Mouse (Mus musculus) embryo, embryonic 11 days (tissue): ENCODE measurements at regions not wholly inside any gene's neighbourhood (a gene's known extent, or its start where the extent isn't known, plus 50 kb on each side); places are given as distances from the start of the nearest gene placed in this dataset.

Experiments used
- DNase-seq: peaks from one replicate; pipeline ENCODE4 v3.0.0-alpha.2; 2015

DNA sequence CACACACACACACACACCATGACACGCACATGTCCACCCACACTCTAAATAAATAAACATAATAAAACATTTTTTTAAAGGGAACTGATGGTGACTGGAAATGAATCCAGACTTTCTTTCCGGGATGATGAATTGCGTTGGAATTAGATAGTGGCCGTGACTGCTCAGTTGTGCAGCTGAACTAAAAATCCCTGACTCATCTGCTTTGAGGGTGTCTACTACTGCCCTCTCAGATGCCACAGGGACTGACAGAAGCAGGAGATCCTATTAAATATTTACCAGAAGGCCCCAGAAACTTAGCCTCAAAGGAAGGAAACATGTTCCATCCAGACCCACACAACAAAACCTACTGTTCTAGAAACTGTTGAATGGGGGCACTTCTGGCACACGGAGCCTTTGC, 65.7 kb downstream of the Polr2m start:
- no peak for DNase-seq

DNA sequence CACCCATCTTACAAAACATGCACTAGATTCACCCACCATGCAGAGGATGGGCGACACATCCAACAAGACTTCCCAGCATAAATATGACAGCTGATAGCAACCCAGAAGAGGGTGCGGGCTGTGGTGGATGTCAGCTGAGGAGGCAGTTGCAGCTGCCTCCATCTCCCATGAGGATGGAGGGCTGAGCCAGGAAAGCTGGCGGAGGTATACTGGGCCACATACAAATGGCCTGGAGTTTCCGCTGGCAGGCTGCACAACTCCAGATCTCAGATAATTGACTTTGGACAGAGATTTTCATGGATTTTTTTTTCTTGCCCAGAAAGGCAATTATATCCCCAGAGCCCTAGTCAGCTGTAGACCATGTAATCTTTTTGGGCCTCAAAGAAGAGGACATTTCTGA, 67.2 kb downstream of the Polr2m start:
- no peak for DNase-seq

DNA sequence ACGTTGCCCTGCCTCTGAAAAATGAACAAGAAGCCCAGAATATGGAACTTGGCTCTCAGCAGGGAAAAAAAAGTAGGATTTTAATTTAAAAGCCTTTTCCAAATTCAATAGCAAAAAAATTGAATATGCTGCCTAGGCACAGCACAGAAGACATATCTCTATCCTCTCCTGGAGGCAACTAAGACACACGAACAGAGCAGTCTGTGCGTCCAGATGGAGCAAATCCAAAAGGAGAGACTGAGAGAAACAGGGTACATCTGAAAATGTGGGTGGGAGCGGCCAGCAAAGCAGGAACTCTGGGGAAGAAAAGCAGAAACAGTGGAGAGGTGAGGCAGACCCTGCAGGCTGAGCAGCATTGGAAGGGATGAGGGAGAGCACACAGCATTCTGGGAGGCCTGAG, 68.5 kb downstream of the Polr2m start:
- DNase-seq = no peak

DNA sequence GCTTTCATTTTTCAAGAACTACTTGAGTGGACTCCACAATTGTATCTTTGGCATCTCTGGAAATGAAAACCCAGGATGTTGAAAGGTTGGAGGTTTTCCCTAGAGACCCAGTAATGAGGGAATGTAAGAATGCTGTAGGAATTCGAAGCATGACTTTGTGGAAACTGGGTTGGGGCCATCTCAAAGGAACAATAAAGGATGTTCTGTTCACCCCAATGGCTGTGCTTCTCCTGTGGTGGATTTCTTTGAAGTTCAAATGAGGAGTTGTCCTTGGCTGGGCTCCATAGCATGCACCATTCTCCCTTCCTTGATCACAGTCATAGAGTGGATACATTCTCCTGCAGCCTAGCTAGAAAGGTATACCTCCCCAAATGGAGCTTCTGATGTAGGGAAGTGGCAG, 74.6 kb downstream of the Polr2m start:
- no peak for DNase-seq

DNA sequence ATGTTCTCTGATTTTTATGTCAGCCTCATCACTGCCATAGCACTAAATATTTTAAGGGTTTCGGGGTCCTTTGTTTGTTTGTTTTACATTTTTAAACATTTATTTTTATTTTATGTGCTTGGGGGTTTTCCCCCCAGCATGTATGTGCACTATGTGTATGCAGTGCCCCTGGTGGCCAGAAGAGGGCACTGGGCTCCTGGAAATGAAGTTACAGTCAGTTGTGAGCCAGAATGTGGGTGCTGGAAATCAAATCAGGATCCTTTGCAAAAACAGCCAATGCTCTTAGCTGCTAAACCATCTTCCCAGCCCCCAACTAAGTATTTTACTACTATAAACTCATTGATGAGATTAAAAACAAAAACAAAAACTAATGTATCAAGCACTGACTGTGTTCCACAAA, 75.8 kb downstream of the Polr2m start:
- no peak for DNase-seq

DNA sequence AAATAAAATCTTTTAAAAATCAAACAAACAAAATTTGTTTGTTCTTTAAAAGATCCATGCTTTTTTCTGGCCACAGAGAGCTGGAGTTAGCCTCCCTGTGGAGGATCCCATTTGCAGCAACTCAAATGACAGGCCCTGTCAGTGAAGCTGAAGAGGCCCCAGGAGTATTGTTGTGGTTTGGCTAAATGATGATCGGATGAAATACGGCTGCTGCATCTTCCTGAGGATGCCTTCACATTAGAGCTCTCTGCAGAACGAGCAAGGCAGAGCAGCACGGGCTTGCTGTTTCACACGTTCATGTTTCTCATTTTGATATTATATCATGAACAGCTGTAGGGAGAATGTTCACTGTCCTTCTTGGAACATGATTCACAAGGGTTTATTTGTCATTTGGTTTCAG, 76.8 kb downstream of the Polr2m start:
- DNase-seq = no peak

DNA sequence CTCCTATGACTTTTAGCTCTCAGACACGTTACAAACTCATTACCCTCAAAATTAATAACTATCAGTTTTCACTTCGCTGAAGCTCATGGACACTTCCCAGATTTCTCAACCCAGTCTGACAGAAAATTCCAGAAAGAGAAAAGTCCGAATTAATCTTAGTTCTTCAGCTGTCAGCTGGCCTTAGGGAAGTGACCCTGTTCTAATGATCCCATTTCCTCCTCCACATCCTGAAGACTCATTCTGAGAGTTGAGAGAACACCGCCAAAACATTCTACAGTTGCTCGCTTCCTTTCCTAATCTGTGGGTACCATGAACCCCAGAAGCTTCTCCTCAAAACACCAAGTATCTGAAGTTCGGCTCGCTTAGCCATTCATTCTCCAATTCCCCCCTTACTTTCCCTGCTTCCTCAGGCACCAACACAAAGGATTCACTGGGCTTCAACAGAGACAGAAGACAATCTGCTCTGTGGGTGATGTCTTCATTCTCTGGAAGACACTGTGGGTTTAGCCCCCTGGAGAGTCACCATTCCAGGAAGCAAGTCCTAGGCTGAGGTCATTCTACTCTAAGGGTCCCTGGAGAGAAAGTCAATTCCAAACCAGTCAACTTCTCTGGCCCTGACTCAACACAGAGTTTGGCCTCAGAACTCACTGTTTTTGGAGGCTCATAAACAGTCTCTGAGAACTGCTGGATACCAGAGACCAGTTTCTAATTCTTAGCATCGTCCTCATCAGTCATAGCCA, 81.2 kb downstream of the Polr2m start:
- DNase-seq = no peak

DNA sequence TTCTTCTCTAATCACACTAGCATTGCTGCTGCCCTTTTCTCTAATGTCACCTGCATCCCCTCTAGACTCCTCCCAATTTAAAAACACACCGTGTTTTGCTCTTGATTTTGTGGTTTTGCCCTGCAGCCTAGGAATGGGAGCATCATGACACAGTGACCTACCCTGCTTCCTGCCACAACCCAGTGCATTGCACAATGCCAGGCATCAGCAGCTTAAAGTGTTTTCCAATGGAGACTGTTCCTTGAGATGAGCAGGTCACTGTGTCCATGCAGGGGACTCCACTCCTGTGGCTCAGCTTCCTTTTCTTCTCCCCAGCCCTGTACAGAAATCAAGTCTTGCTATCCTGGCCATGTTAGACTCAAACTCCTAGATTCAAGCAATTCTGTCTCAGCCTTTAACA, 84.1 kb downstream of the Polr2m start:
- no peak for DNase-seq

DNA sequence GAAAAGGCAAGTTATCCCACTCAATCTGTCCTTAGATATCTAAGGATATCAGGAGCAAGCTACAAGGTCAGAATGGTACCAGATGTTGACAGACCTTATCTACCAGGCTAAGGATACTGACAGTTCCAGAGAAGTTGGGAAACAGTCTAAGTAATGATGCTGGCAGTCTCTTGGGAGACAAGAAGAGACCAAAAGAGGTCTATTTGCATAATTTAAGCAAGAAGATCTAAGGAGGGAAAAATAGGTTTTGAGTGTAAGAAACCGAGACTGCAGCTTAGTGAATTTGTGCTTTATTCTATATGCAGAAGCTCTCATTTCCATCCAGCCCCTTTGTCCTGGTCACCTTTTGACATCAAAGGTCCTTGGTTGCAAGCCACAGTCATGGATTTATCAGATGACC, 86.4 kb downstream of the Polr2m start:
- DNase-seq = no peak

DNA sequence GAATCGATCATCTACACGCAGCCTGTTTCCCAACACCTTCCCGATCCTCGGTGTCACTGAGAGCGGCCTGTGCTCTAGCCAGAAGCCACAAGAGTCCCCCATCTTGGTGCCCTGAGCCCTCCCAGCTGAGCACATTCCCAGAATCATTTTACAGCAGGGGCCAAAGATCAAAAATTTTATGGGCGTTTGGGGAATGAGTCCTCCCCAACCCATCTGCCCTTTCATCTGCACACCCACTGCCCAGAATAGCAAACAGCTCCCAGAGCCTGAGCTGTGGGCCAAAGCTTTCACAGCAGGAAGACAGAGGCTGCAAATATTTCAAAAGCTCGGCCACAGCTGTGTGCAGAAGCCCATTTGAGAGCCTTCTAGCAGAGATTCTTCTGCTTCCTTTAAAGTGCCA, 89.0 kb downstream of the Polr2m start:
- peak; percentile 36 for DNase-seq

DNA sequence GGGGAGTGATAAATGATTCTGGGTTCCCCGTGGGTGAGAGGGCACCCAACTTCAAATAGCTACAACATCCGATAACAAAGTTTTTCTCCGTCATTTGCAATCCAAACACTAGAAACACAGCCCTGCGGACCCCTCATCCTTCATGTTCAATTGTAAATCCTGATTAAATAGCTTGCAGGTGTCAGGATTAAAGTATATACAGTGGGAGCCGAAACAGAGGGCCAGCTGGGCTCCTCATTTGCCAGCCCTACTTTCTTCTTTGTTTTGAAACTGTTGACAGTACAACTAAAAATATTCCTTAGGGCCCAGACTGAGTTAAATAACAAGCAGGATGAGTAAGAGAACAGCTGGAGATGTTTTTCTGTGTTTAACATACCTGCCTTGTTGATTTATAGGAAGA, 95.5 kb downstream of the Polr2m start:
- peak; percentile 18 for DNase-seq

DNA sequence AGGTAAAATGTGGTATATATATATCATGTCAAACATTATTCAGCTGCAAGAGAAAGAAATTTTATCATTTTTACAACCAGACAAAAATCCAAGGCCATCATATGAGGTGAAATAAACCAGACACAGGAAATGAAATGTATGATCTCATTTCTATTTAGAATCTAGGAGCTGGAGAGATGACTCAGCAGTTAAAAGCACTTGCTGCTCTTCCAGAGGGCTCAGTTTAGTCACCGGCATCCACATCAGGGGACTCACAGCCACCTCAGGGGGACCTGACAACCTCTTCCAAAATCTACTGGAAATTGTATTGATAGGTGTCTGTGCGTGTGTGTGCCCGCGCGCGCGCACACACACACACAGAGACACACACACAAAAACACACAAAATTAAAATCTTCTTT, 98.3 kb downstream of the Polr2m start:
- no peak for DNase-seq

DNA sequence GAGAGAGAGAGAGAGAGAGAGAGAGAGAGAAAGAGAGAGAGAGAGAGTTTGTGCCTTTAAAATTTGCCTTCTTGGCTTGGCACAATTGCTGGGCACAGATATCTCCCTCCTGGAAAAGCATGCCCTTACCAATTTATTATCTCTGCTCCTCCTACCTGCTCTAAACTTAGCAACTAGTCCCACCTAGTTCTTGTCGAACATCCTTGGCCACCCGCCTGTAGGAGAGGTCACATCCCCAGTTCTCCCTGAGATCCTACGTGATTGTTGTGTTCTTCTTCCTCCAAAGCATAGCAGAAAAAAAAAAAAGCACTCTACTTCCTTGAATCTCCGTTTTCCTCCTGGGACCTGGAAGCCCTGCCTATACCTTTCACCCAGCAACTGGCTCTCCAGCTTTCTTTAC, 101.8 kb downstream of the Polr2m start:
- no peak for DNase-seq

DNA sequence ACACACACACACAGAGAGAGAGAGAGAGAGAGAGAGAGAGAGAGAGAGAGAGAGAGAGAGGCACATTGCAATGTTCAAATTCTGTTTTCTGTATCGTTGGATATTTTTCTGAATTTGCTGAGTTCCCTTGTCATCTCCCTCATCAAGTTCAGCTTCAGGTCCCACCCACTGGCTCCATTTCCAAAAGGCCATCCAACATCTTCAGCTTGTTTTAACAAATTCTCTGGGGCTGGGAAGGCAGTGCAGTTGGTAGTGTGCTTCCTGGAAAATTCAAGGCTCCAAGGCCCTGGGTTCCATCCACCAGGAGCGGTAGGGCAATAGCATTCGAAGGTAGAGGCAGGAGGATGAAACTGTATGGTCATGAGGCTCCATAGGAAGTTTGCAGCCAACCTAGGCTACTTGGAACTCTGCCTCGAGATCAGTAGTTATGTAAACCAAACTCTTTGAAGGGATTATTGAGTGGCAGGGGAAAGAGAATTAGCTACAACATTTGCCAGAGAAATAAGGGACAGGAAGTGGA, 105.9 kb downstream of the Polr2m start:
- no peak for DNase-seq

DNA sequence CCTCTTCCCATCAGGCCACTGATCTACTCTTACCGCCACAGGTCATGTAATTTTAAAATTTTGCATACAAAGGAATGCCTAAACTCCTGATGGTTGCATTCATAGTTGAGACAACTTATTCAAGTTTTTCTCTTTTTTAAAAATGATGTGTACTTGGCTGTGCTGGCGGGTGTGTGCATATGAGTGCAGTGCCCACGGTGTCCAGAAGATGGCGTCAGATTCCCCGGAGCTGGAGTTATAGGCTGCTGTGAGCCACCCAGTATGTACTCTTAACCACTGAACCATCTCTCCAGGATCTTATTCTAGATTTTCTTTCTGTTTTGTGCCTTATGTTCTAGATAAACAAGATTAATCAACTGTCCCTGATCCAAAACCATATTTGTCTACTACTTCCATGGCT, 116.0 kb downstream of the Polr2m start:
- DNase-seq = no peak

DNA sequence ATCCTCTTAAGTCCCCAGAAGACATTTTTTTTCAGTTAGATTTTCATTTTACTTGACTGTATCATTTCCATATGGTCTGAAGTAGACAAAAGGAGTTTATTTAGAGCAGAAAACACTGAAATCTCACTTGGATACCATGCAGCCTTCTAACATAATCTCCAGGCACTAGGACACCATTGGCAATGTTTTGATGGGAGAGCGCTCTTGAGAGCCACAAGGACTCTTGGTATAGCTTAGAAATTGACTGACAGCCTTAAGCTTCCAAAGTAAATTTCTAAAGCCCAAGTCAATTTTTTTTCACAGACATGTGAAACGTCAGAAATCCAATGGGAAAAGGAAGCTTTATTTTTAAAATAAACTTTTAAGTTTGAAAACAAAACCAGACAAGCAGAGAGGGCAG, 116.5 kb downstream of the Polr2m start:
- DNase-seq = no peak

DNA sequence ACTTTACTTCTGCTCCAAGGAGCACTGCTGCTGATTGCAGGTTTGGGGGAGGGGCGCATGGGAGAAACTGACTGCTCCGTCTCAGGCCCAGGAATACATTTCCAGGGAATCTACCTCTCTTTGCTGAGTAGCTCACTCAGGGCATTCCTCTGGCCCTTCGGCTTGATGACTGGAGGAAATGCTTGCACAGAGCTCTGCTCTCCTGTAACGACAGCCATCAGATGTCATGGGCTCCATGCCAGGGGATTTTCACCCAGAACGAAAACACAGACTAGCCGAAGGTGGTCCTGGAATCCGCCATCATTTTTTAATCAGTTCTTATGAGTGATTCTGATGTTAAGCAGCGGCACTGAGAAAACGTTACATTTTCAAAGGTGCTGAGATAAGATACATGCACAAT, 119.2 kb downstream of the Polr2m start:
- no peak for DNase-seq

DNA sequence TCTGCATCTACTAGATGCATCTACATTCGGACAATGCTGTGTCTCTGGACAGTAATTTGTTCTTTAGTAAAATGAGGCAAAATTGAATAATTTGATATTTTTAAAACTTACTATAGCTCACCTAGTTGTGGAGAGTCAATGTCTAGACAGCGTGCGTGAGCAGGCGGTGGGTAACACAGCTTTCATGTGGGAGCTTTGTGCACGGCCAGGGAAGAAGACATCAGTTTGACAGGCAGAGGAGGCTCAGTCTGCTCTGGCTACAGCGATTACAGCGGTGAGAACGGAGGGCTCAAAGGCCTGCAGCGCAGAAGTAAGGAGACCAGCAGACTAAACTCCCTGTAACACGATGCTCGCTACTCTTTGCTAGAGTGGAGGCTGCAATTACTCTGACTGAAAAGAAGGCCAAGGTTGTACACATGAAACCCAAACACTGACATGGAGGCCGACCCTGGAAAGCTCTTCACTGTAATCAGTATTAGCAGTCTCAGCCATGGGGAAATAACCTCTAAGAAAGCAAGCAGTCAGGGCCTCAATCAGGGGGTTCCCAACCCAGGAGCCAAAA, 120.5 kb downstream of the Polr2m start:
- DNase-seq = peak; percentile 61

DNA sequence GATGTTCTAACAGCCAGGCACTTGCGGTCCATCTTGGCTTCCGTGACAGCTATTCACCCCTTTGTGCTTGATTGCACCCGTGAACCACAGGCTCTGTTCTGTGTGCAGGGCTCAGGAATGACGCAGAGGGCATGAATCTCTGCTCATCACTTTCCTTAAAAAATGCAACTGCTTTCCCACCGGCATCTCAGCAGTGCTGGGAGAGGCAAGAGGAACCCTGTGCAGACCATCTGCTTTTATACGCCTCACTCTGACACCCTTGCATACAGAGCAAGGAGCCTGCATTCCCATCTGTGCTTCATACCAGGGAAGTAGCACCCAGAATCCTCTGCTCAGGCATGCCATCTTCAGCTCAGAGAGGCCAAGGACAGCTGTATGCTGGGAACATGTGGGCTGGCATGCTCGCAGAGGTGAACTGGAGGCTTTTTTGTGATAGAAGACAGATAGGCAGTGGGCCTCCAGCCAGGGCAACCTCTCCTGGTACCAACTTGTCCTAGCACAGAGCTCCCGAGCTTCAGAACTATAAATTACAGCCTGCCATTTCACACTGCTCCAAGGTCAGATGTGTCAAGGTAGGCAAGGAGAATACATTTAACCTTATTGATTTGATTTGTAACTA, 121.6 kb downstream of the Polr2m start:
- no peak for DNase-seq

DNA sequence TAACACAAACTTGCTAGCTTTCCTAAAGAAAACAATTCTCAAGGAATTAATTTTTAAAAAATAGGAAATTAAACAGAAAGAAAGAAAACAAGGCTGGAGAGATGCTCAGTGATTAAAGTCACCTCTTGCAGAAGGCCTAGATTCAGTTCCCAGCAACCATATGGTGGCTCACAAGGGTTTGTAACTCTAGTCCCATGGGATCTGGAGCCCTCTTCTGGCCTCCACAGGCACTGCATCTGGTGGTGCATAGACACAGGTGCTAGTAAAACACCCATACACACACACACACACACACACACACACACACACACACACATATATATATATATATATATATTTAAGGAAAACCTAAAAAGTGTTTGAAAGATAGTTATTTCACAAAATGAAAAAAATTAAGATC, 123.3 kb downstream of the Polr2m start:
- no peak for DNase-seq

DNA sequence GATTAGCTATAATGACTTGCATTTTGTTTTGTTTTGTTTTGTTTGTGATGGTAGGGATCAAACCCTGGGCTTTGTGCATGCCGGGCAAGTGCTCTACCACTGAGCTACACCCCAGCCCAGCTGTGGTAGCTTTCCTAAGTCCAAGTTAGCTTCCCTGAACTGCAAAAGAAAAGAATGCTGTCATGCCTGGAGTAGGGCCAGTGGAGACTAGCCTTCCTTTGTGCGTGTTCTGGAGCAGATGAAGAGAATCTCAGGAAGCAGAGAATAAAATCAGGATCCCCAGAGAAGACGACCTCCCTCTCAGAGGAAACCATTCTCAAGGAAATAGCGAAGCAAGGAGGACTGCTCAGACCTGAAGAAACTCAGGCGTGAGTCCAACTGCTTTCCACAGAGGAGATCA, 123.8 kb downstream of the Polr2m start:
- DNase-seq = no peak

DNA sequence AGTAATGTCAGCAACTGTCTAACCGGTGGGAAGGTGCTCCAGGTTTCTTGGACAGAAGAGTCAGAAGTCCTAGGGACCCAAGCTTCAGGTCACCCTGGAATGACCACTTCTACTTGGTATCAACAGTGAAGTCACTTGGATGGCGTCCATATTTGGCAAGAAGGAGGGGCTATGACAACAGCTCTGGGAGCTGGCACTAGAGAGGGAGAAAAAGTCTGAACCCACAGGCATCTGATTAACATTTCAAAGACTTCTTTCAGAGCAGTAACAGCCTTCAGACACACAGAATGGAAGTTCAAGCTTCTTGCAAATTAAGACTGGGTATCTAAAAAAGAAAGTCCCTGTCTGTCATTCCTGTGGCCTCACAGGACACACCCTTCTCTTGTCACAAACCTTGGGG, 124.4 kb downstream of the Polr2m start:
- DNase-seq = no peak

DNA sequence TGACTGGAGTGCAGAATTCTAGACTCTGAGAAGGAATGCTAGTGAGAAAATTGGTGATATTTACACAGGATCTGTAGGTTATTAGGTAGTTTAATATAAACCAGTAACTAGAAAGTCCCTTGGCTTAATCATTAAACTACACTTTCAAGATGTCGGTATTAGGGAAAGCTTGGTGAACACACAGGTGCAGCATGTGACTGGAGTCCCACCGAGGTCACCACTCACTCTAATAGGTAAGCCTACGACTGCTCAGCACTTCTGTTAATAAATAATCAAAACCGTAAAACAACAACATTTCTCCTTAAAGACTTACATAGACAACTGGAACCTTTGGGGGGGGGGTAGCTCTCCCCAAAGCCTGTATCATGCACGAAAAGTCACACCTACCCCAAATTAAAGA, 125.1 kb downstream of the Polr2m start:
- DNase-seq = no peak

DNA sequence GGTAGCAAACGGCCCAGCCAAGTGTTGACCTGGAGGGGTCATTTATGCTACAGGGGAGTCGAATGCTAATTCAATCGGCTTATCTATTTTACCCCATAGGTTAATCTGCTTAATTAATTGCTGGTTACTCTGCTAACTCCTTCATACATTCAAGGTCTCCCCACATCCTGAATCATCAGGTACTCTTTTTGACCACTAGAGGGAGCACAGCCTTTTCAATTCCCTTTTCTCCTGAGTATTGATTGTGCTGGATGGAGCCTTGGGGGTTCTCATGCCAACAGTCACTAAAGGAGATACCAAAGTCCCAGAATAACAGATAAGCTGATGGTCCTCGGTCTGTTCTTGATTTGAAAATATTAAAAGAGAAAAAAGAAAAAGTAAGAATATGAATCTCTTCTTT, 126.8 kb downstream of the Polr2m start:
- DNase-seq = peak; percentile 70

DNA sequence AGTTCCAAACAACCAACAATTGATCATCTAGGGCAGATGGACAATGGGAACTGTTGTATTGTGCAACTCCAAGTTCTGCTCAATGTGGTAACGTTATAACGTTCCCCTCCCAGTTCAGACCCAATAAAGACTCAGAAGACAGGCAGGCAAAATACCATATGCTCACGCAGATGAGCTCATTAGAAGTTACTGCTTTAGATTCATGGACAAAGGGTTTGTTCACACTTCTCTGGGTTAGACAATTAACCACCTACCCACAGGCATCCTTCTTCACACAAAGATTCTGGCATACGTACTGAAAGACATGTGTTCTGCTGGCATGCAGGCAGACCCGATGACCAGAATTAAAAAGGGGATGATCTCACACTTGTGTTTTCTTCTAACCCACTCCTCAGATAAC, 130.0 kb downstream of the Polr2m start:
- DNase-seq = no peak
